Mouse (Mus musculus): Measurements from ENCODE around the gene Shf.

GRCm38 (mm10) chr2:122301921-122302573 lies 66.9 kb downstream of the Shf start:
- TF ChIP-seq POLR2A (IDR thresholded peaks at IDR 0.05; ENCODE audit: insufficient read depth, low read depth, low read length) (no peak), CTCF (IDR thresholded peaks at IDR 0.05; ENCODE audit: insufficient read depth, low read depth, low read length) (no peak)

Data from olfactory bulb, adult 2 months (tissue).